16 mouse cellular contexts compared by ENCODE assay signal in genomic region chr12:25234636-25235035, GRCm38 (mm10).
"Had no signal": no experiment of that assay in that cellular context is flagged by ENCODE, and none has a peak within 500 bp of the region (broad histone marks: within the 10 kb centered on the region; RNA-seq: fewer than 3 reads in every experiment).

No protein-coding gene starts in this region.

- H3K4me2 ChIP-seq: liver, embryonic 13.5 days; lung, embryonic 15.5 days; midbrain, embryonic 11.5 days; midbrain, embryonic 15.5 days; neural tube, embryonic 12.5 days; stomach, embryonic 15.5 days had no signal

- H3K27me3 ChIP-seq: liver, embryonic 13.5 days; lung, embryonic 15.5 days; midbrain, embryonic 15.5 days; neural tube, embryonic 12.5 days; stomach, embryonic 15.5 days had no signal

- H3K9ac ChIP-seq: liver, embryonic 13.5 days; liver, postnatal 0 days; lung, embryonic 15.5 days; midbrain, embryonic 15.5 days; neural tube, embryonic 12.5 days; stomach, embryonic 15.5 days had no signal

- ATAC-seq: liver, postnatal 0 days; midbrain, embryonic 15.5 days had no signal

- H3K9me3 ChIP-seq: limb, embryonic 10.5 days; liver, embryonic 13.5 days; lung, embryonic 15.5 days; megakaryocyte, embryonic 14.5 days; midbrain, embryonic 15.5 days; neural tube, embryonic 12.5 days; stomach, embryonic 15.5 days had no signal

- H3K4me1 ChIP-seq: midbrain, embryonic 15.5 days; neural tube, embryonic 12.5 days had no signal

- H3K4me3 ChIP-seq: left cerebral cortex, adult 2 months; limb, embryonic 10.5 days; liver, embryonic 13.5 days; lung, embryonic 15.5 days; megakaryocyte, embryonic 14.5 days; midbrain, embryonic 15.5 days; neural tube, embryonic 12.5 days; stomach, embryonic 15.5 days had no signal

- H3K36me3 ChIP-seq: limb, embryonic 10.5 days; liver, embryonic 13.5 days; lung, embryonic 15.5 days; midbrain, embryonic 15.5 days; neural tube, embryonic 12.5 days; stomach, embryonic 15.5 days had no signal

- H3K27ac ChIP-seq: left cerebral cortex, adult 2 months; limb, embryonic 10.5 days; liver, embryonic 13.5 days; lung, embryonic 15.5 days; macrophage; midbrain, embryonic 15.5 days; neural tube, embryonic 12.5 days; stomach, embryonic 15.5 days had no signal

- DNase-seq: kidney, adult 9 months; liver, embryonic 13.5 days; liver, postnatal 0 days; lung, postnatal 14 days; right cerebral cortex, postnatal 4 days; thymus, adult 2 months; thymus, postnatal 25 days had no signal
